Mouse (Mus musculus) neutrophil, adult 5-6 weeks (primary cell): ENCODE data around the gene Cd101. TPM values are rescaled to one million over a fixed set of nuclear protein-coding genes. Genes with fewer than 3 reads are reported as not detected.

Source experiments
- ATAC-seq: fragments of 151-379, 151-347 bp; 2 replicates; pipeline ENCODE4 v1.8.0; 2017; ENCODE audit warnings: mild to moderate bottlenecking, moderate TSS enrichment; ENCODE audit not compliant: insufficient number of reproducible peaks, poor library complexity, low FRiP score, severe bottlenecking; ENCODE audit errors: extremely low read depth
- total RNA-seq: library from RNA; stranded (forward); fragments of 200-1000 nt; gene quantifications from 2 replicates; pipeline ENCODE4 v1.2.3, GENCODE M21; 2017

Gene Cd101
- total RNA-seq, 1 experiment from 2014 or later = 264 TPM

DNA sequence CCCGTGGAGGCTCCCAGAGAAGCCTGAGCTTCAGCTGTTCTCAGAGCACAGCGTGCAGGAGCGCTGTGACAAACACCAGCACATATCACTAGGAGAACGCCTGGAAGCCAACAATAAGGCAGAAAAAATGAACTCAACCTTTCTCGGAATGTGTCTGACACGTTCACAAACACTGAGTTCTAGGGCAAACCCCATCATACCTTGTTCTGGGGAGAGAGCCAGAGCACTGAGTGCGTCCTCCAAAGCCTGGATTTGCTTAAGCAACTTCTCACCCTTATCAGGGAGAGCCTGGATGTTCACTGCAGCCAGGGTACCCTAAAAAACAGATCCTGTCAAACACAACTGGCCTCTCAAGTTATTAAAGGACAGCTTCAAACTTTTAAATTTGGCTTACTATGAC lies 67.9 kb downstream of the Cd101 start:
- no peak for ATAC-seq

DNA sequence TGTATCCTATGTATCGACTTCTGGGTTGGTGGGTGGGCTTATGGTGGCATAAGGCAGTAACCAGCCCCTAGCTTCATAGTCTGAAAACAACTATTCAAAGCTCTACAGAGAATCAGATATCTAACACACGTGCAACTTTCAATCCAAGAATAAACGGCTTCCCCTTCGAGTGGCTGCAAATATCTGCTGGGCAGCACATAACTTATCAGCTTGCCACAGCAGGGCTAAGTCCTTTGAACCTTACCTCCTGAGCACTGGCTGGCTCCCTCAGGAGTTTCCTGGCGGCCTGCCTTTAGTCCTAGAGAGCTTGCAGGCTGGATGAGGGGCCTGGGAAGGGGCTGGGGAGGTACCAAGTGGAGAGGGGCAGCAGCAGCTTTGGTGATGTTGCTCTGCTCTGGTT lies 68.3 kb downstream of the Cd101 start:
- no peak for ATAC-seq

DNA sequence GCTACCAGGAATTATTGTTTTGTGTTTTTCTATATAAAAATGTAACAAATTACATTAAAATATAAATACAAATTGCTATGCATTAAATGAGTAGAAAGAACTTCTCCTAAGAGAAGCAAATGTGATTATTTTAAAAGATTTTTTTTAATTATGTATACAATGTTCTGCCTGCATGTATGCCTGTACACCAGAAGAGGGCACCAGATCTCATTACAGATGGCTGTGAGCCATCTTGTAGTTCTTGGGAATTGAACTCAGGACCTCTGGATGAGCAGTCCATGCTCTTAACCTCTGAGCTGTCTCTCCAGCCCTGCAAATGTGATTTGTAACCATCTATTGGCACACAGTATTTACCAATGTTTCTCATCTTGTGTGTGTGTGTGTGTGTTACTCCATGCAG lies 74.7 kb downstream of the Cd101 start:
- ATAC-seq = no peak

DNA sequence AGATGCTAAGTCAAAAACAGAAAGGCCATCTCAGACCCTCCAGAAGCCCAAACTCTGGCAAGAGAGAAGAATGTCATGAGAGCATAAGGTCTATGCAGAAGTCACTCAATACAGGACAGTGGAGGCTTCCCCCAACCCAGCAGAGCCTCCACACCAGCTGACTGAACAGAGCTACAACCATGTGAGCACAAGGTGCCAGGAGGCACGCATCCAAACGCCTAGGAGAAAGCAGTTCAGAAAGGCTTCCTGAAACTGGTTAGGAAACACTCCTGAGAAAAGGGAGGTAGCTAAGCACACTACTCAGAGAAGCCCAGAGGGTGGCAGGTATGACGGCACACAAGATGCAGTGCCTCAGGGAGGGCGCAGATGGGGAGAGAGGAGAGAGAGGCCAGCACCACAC lies 77.8 kb downstream of the Cd101 start:
- ATAC-seq = no peak

DNA sequence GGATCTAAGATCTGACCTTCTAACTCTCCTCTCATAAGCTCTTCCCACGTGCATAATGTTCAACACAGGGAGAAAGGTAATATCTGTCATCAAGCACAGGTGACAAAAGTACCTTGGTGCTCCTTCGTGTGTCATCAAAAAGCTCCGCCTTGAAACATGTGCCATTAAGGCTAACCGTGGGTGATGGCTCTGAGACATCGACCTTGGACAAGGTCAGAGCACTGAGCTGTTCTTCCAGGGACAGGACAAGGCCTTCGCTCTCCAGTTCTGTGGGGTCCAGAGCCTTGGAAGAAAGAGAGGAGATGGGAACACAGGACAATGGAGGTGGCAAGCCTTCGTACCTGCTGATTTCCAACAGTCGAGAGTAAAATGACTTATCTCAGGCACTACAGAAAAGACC lies 82.1 kb downstream of the Cd101 start:
- no peak for ATAC-seq

Other genes starting within 250 kb of the Cd101 start
- gene Vtcn1, start 204.1 kb downstream of the Cd101 start, total RNA-seq = 0.23 TPM in 1 of 2 replicates, not detected in the other
- gene Trim45, start 107.4 kb downstream of the Cd101 start, total RNA-seq = 2.2 and 3.1 TPM in 2 replicates
- gene Ttf2, start 59.9 kb downstream of the Cd101 start, total RNA-seq = 10.8 and 11.9 TPM in 2 replicates
- 4.3 and 5.6 TPM in 2 replicates for gene Ptgfrn, start 80.7 kb upstream of the Cd101 start, total RNA-seq